Mouse (Mus musculus) spleen, adult 2 months (tissue): ENCODE data around the gene Rab3gap2.
A peak's percentile ranks its signal among the peaks of the same experiment; 100 is the strongest.

Experiments
- CTCF ChIP-seq: fragments of 200-500 bp; IDR thresholded peaks from 2 replicates; pipeline ENCODE4 v1.5.1; 2011; ENCODE audit warnings: mild to moderate bottlenecking, inconsistent platforms; ENCODE audit not compliant: insufficient read depth, insufficient read length, insufficient replicate concordance; ENCODE audit errors: extremely low read depth
- POLR2A ChIP-seq: fragments of 200-500 bp; IDR thresholded peaks from 2 replicates; pipeline ENCODE4 v1.6.1; 2011; ENCODE audit warnings: low read depth, low read length, inconsistent platforms

DNA sequence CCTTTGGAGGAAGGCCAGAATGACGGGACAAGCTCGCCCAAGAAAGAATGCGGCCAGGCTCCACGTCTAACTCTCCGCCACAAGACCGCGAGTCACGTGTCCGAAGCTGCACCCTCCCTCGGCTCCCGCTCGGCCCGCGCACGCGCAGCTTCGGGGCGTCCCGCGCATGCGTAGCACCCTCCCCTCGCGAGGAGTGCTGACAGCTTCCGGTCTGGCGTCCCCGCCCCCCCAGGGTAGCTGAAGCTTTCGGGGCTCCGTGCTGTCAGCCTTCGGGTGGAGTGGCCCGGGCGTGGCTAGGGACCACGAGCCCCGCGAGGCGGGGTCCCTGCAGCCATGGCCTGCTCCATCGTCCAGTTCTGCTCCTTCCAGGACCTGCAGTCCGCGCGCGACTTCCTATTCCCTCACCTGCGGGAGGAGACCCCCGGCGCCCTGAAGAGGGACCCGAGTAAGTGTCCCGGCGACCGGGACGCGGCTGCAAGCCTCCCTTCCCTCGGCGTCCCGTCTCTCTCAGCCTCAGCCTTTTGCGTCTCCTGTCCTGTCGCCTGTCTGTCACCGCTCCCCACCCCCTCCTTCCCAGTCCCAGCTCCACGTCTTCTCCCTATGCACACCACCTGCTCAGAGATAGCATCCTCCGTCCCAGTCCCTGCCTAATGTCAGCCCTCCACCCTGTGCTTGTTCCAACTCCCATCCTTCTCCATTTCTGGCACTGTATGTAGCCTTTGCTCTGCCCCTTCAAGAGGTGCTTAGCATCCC is at the start of gene Rab3gap2:
- TF ChIP-seq CTCF, result no peak
- peak; percentile 39 for TF ChIP-seq POLR2A
